Mouse (Mus musculus) embryonic facial prominence, embryonic 10.5 days (tissue): ENCODE results near the gene Tmcc3. TPM values are rescaled to one million over a fixed set of nuclear protein-coding genes. Genes with fewer than 3 reads are reported as not detected.
A peak's percentile ranks its signal among the peaks of the same experiment; 100 is the strongest.

Experiments used
- DNase-seq: peaks from one replicate; pipeline ENCODE4 v3.0.0-alpha.2; 2017; ENCODE audit warnings: low spot score
- H3K27ac ChIP-seq: fragments of 300-500 bp; sonication (generic); replicated peaks from 2 replicates; pipeline ENCODE4 v1.5.1; 2016; ENCODE audit warnings: mild to moderate bottlenecking
- H3K27me3 ChIP-seq: fragments of 300-500 bp; sonication (generic); replicated peaks from 2 replicates; pipeline ENCODE4 v1.6.1; 2016; ENCODE audit warnings: low read depth, mild to moderate bottlenecking; ENCODE audit not compliant: poor library complexity, severe bottlenecking
- H3K36me3 ChIP-seq: fragments of 300-500 bp; sonication (generic); replicated peaks from 2 replicates; pipeline ENCODE4 v1.6.1; 2016; ENCODE audit warnings: mild to moderate bottlenecking, moderate library complexity
- H3K4me1 ChIP-seq: fragments of 300-500 bp; sonication (generic); 2 replicates; pipeline ENCODE4 v1.6.1; 2016
- H3K4me3 ChIP-seq: fragments of 300-500 bp; sonication (generic); 2 replicates; pipeline ENCODE4 v1.5.1; 2016; ENCODE audit warnings: mild to moderate bottlenecking, moderate library complexity
- H3K9me3 ChIP-seq: fragments of 300-500 bp; sonication (generic); 2 replicates; pipeline ENCODE4 v1.6.1; 2016; ENCODE audit warnings: mild to moderate bottlenecking
- WGBS: fragments of 180-500 bp; shearing (Covaris S2); methylation state at CpG from one replicate; pipeline ENCODE4 v1.1.7; 2016; 5-methylcytosine and 5-hydroxymethylcytosine counted together
- polyA plus RNA-seq: library from polyadenylated mRNA; unstranded; fragments of >200 nt; fragmentation: Nextera tagmentation; extraction: Ambion mirVana; gene quantifications from 2 replicates; pipeline ENCODE4 v1.2.1, GENCODE M21; 2016

Tmcc3 gene
- polyA plus RNA-seq, 1 experiment from 2014 or later: 3.2 TPM

DNA sequence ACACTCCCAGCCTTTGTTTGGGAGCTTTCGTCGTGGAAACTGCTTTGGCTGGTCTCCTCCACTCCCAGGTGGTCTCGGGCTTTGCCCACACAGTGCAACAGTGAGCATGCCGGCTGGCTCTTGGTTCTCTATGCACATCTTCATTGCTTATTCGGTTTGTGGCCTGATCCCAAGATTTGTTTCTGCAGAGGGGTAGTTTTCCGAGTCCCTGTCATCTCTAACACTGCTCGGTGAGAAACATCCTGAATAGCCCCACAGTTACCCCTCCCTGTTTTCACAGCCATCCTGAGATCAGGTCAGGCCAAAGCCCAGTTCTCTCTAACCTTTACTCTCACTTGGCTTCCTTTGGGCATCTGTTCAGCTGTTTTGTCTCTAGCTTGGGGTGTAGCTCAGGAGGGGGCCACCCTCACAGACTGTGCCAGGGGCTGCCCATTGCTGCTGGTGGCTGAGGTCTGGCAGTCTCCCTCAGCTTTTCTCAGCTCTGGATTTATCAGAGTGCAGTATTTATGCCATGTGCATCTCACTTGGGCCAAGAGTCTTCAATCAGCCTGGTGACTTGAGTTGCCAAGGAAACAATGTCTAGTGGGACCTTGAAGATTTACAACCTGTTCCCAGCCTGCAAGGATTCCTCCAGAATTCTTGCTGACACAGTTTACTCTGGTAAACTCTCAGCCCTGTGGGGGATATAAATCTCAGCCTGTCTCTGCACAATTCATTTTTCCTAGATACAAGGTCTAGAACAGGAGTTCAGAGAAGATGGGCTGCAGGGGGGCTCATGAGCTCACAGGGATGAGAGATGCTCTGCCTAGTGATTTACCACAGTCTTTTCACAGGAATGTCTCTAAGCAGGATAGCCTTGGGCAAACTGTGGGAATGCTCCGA, 102.3 kb downstream of the Tmcc3 start:
- no peak overlapping the region for H3K4me3 ChIP-seq
- H3K4me1 ChIP-seq: peaks cover 22% of the 10 kb centered on the region
- no peaks in the 10 kb centered on the region for H3K36me3 ChIP-seq
- no peak overlapping the region for H3K27ac ChIP-seq
- H3K9me3 ChIP-seq: no peaks in the 10 kb centered on the region
- 50% methylated on average over 8 of the region's 8 CpGs for WGBS
- no peak for DNase-seq
- peaks cover 12% of the 10 kb centered on the region for H3K27me3 ChIP-seq

DNA sequence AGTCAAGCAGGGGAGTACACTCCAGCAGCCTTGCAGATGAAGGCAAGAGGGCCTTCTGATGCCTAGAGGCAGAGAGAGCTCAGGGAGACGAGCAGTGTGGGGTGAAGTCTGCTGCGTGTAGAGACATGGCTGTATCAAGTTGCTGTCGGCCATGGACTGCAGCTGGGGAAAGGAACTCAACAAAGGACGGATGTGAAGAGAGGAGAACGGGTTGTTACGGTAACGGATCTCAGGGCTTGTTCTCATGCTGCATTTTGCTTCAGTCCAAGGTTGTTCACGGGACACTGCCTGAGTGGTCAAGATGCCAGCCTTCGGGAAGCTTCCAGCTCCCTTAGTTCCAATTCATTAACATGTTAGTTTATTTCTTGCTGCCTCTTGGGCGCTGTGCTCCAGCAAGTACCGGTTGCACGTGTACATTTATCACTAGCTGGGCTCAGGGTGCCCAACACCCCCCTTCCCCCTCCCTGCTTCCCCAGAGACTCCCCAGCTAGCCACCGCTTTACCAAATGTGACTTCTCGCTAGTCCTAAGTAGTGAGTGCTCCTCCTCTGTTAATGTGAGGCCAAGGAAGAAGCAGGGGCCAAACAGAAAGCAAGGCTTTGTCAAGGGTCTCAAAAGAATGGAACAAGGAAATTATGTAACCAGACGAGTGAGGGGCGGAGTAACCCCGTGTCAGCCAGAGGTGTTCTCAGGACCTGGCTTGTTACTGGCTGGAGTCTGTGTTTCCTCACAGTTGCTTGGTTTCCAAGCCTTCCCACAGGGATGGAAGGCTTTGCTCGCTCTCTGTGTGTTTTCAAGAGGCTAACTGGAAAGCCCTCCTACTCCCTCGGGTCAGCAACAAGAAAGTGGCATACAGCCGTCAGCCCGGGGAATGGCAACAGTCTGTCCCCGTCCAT, 104.4 kb downstream of the Tmcc3 start:
- peaks cover 12% of the 10 kb centered on the region for H3K27me3 ChIP-seq
- peak; percentile 41 for DNase-seq
- H3K27ac ChIP-seq: peak overlapping the region; percentile 68
- peaks cover 19% of the 10 kb centered on the region for H3K4me1 ChIP-seq
- H3K36me3 ChIP-seq: no peaks in the 10 kb centered on the region
- 49% methylated on average over 22 of the region's 22 CpGs for WGBS
- H3K4me3 ChIP-seq: no peak overlapping the region
- no peaks in the 10 kb centered on the region for H3K9me3 ChIP-seq

DNA sequence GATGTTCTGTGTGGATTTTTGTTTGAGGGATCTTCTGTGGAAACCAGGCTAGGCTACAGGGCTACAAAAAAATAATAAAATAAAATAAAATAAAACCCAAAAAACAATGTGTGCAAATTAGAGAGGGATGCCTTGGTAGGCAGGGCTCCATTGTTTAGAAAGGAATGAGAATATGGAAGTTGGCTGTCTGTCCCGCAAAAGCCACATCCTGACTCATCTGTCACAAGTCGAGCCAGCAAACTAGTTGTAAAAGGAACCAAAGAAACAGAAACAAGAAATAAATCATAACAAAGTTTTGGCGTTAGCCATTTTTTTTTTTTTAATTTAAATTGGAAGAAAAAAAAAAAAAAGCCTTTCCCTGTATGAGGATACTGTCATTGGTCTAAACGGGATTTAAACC, 105.9 kb downstream of the Tmcc3 start:
- 91% methylated on average over 4 of the region's 4 CpGs for WGBS
- no peak for DNase-seq
- H3K4me3 ChIP-seq: no peak overlapping the region
- H3K4me1 ChIP-seq: peaks cover 19% of the 10 kb centered on the region
- H3K27ac ChIP-seq: no peak overlapping the region
- no peaks in the 10 kb centered on the region for H3K36me3 ChIP-seq
- peaks cover 12% of the 10 kb centered on the region for H3K27me3 ChIP-seq
- no peaks in the 10 kb centered on the region for H3K9me3 ChIP-seq

DNA sequence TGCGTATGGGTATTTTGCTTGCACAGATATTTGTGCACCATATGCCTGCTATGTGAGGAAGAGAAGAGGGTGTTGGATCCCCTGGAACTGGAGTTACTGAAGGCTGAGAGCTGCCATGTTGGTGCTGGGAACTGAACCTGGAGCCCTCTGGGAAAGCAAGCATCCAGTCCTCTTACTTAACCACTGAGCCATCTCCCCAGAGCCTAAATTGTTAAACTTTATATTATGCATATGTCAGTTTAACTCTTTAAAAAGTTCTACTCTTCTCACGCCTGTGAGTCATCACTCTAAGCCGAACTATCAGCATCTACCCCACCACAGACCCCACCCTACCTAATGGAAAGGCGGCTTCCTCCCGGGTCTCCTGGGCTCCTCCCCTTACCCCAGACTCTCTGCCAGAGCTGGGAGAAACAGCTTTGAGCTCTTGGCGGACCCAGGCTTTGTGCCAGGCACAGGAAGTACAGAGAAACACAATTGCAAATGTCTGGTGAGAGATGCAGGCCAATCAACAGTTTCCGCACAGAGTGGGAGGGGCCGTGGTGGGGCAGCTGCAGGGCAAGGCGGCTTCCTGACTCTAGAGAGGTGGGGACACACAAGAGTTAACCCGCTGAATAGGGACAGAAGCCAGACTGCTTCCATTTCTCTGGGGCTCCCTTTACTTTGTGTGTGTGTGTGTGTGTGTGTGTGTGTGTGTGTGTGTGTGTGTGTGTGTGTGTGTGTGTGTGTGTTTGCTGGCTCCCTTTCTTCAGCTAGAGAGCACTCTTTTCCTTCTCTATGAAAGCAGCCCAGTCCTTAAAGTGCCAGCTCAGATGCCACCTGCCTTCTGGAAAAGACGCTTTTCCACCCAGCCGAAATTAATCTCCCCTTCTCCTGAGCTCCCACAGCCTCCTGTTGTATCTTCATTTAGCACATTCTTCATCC, 114.5 kb downstream of the Tmcc3 start:
- peak; percentile 62 for DNase-seq
- Histone ChIP-seq H3K27ac (peak overlapping the region; percentile 48), H3K4me3 (no peak overlapping the region), H3K9me3 (no peaks in the 10 kb centered on the region), H3K4me1 (peaks cover 6% of the 10 kb centered on the region), H3K36me3 (no peaks in the 10 kb centered on the region), H3K27me3 (no peaks in the 10 kb centered on the region)
- WGBS: 69% methylated on average over 12 of the region's 12 CpGs

DNA sequence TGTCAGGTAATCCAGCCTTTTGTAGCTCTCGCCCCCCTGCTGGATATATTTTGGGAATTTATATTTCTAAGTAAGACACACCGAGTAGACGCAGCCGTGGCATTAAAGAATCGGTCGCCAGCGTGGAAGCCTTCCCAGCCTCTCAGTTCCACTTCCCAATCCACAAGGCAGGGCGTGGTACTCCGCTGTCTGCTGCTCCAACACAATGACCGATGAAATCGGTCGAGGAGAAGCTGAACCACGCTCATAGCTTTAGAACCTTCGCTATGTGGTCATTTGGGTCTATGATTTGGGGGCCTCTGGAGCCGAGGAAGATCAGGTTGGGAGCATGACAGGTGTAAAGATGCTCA, 115.1 kb downstream of the Tmcc3 start:
- no peak for DNase-seq
- Histone ChIP-seq H3K27ac (peak overlapping the region; percentile 48), H3K9me3 (no peaks in the 10 kb centered on the region), H3K27me3 (no peaks in the 10 kb centered on the region), H3K4me3 (no peak overlapping the region), H3K36me3 (no peaks in the 10 kb centered on the region), H3K4me1 (peaks cover 6% of the 10 kb centered on the region)
- WGBS: 90% methylated on average over 15 of the region's 15 CpGs

DNA sequence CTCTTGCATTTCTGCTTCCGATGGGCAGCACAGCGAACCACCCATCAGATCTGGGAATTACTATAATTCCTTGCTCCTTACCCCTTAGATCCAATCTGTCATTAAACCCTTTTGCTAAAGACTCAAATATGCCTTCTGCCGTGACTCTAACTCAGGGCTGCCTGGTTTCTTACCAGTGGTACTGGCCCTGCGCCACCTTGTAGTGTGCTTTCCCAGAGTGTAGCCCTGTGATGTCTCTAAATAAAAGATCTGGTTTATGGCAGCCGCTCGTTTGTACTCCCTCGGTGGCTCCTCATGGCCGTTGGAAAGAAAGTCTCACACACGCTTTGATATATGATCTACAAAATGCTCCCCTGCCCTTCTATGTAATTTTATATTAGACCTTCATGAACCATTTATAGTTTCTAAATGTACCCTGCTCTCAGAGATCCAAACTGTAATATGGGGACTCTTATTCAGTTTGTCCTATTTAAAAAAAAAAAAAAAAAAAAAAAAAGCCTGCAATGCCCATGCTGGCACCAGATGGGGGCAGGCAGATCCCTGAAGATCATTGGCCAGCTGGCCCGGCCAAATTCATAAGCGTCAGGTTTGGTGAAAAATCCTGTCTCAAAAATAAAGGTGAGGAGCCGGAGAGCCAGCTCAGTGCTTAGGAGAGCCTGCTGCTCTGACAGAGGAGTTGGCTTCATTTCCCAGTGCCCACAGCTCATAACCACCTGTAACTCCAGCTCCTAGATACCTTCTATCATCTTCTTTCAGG, 116.6 kb downstream of the Tmcc3 start:
- DNase-seq: no peak
- Histone ChIP-seq H3K4me1 (peaks cover 6% of the 10 kb centered on the region), H3K4me3 (no peak overlapping the region), H3K27ac (no peak overlapping the region), H3K27me3 (no peaks in the 10 kb centered on the region), H3K36me3 (no peaks in the 10 kb centered on the region), H3K9me3 (no peaks in the 10 kb centered on the region)
- 84% methylated on average over 12 of the region's 12 CpGs for WGBS

DNA sequence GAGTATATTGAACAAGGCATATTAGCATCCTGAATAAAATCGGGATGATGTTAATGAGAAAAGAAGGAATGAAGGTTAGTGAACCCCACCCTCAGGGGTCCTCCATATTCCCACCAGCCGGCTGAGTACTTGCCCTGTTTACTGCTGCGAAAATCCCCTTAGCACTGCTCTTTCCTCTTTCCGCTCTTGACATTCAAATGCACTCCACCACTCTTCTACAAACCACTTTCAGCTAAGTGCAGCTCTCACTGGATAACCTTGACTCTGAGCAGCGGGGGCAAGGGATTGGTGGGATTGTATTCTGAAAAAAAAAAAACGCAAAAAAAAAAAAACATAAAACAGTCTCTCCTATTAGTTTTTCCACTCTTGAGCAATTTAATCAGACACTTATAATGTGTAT, 118.8 kb downstream of the Tmcc3 start:
- Histone ChIP-seq H3K9me3 (no peaks in the 10 kb centered on the region), H3K4me1 (peaks cover 6% of the 10 kb centered on the region), H3K36me3 (no peaks in the 10 kb centered on the region), H3K27ac (no peak overlapping the region), H3K4me3 (no peak overlapping the region), H3K27me3 (no peaks in the 10 kb centered on the region)
- DNase-seq: no peak
- 72% methylated on average over 6 of the region's 6 CpGs for WGBS

DNA sequence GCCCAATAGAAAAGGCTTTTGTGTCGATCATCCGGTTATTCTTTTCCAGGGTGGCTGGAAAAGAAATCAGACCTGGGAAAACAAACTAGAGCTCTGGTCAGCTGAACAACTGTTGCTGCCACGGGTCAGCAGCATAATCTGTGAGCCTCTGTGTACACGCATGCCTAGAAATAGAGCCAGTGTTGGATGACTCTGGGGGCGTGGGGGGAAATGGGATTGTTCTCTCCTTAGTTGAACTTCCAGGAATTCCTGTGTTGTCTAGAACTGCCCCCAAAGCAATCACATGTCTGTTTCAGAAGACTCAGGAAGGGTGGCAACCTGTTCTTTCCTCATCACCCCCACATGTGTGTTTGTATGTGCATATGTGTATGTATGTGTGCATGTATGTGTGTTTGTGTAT, 121.2 kb downstream of the Tmcc3 start:
- H3K27me3 ChIP-seq: no peaks in the 10 kb centered on the region
- H3K4me3 ChIP-seq: no peak overlapping the region
- WGBS: 78% methylated on average over 5 of the region's 5 CpGs
- H3K27ac ChIP-seq: no peak overlapping the region
- no peaks in the 10 kb centered on the region for H3K36me3 ChIP-seq
- DNase-seq: no peak
- H3K9me3 ChIP-seq: no peaks in the 10 kb centered on the region
- no peaks in the 10 kb centered on the region for H3K4me1 ChIP-seq

DNA sequence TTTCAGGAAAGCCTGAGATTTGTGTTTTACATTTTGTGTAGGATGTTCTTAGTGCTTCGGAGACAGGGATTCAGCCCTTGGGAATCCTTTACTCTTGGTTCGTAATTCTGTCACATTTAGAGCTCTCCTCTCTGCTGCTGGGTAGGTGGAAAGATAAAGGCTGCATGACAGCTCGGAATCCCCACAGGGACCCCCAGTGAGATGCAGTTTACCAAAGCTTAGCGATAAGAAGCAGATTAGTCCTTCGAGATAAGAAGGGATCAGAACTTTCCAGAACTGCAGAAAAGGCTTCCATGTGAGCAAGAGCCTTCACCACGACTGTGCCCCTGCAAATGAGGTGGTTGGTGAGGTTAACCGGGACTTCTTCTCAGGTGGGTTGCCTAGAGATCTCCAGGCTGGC, 122.2 kb downstream of the Tmcc3 start:
- Histone ChIP-seq H3K4me1 (no peaks in the 10 kb centered on the region), H3K27me3 (no peaks in the 10 kb centered on the region), H3K4me3 (no peak overlapping the region), H3K9me3 (no peaks in the 10 kb centered on the region), H3K36me3 (no peaks in the 10 kb centered on the region), H3K27ac (no peak overlapping the region)
- no peak for DNase-seq
- WGBS: 43% methylated on average over 7 of the region's 7 CpGs

DNA sequence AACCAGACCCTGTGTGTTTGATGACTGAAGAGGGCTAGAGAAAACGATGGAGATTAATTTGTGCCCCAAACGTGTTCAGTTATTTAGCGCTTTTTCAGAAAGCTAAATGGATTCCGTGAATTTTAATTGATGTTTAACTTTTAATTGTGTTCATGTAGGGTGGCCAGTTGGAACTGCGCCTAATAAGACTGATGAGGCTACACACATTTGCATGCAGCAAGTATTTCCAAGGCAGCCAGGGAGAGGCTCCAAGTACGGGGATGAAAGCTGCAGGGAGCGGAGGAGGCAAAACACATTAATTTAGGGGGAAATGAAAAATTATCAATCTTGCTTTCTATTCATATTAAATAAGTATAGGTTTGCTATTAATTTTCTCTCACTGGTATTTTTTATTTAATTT, 131.0 kb downstream of the Tmcc3 start:
- no peak for DNase-seq
- H3K27ac ChIP-seq: no peak overlapping the region
- H3K9me3 ChIP-seq: no peaks in the 10 kb centered on the region
- peaks cover 18% of the 10 kb centered on the region for H3K4me1 ChIP-seq
- 77% methylated on average over 7 of the region's 7 CpGs for WGBS
- no peak overlapping the region for H3K4me3 ChIP-seq
- no peaks in the 10 kb centered on the region for H3K27me3 ChIP-seq
- no peaks in the 10 kb centered on the region for H3K36me3 ChIP-seq

DNA sequence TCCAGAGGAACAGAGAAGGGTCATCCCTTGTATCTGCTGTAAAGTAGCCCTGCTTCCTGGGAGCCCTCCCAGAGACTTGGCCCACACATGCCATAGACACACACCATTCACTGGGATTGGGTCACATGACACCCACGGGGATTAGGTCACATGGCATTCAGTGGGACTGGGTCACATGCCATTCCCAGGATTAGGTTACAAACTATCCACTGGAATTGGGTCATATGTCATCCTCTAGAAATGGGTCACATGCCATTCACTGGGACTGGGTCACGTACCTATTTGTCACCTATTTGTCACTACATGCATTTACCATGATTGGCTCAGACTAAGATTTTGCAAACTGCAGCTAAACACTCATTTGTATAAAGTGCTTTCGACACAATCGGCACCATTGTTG, 131.7 kb downstream of the Tmcc3 start:
- no peak for DNase-seq
- Histone ChIP-seq H3K9me3 (no peaks in the 10 kb centered on the region), H3K27ac (no peak overlapping the region), H3K36me3 (no peaks in the 10 kb centered on the region), H3K4me3 (no peak overlapping the region), H3K27me3 (no peaks in the 10 kb centered on the region), H3K4me1 (peaks cover 18% of the 10 kb centered on the region)
- WGBS: 86% methylated on average over 4 of the region's 4 CpGs
